Mouse (Mus musculus): ENCODE measurements around the gene Tlr13. TPM values are rescaled to one million over a fixed set of nuclear protein-coding genes. Genes with fewer than 3 reads are reported as not detected.

Tlr13 gene
- polyA plus RNA-seq (2016; fragmentation: Nextera tagmentation; extraction: Ambion mirVana) = 0.34 and 0.37 TPM in 2 replicates

DNA sequence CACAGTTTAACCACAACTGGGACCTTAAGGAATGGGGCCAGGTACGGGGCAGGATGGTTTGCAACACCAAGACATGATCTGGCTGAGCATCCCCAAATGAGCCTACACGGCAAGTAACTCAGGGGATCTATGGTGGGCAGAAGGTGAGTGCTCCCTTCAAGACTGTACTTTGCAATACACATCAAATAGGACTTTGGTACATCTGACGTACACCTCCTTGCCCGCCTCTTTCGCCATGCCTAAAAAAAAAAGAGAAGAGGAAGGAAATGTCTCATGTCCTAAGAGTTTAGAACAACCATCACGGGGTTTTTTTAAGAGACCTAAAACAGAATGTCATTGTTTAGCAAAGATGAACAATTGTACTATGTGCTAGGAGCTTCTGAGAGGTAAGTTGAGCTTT lies at the start of gene Tlr13:
TSS of gene Tlr13 (plus strand) at position 269 of the 400 bp plus-strand sequence.
- peaks cover 3% of the 10 kb centered on the region; the same call in 1 of the 2 replicates for H3K27me3 ChIP-seq
- no peaks in the 10 kb centered on the region for H3K4me1 ChIP-seq
- H3K9me3 ChIP-seq (replicated peaks) = no peaks in the 10 kb centered on the region
- no peak for ATAC-seq (ENCODE audit: low FRiP score)
- H3K9ac ChIP-seq = no peak within 1 kb of the TSS
- no peak within 1 kb of the TSS for H3K4me2 ChIP-seq (replicated peaks)
- WGBS = 80% methylated on average over 6 of the region's 6 CpGs
- H3K27ac ChIP-seq = no peak within 1 kb of the TSS
- no peaks in the 10 kb centered on the region for H3K36me3 ChIP-seq
- H3K4me3 ChIP-seq = no peak within 1 kb of the TSS

DNA sequence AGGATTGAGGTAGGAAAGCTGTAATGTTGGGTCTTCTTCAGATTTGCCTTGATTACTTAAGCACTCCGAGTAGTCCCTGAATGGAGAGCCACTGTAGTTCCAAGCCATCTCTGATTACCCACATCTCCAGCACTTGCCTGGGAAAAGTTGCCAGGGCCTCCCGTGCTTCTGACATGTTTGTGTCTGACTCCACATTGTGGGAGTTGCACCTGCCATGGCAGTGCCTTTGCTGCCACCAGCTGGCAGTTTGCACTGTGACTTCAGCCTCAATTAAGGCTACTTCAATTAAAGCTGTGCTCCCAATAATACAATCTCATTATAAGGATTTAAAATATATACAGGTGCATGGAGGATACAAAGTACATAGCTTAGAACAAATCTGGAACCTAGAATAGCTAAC lies 37.5 kb upstream of the Tlr13 start:
- WGBS = 79% methylated on average over 2 of the region's 2 CpGs
- no peak overlapping the region for H3K4me3 ChIP-seq
- H3K27me3 ChIP-seq = no peaks in the 10 kb centered on the region
- no peak overlapping the region for H3K4me2 ChIP-seq (replicated peaks)
- H3K4me1 ChIP-seq = no peaks in the 10 kb centered on the region
- ATAC-seq (ENCODE audit: low FRiP score) = no peak
- H3K27ac ChIP-seq = no peak overlapping the region
- no peak overlapping the region for H3K9ac ChIP-seq
- 0 out of 2 replicates have a peak, but pooled peaks cover 4% of the 10 kb centered on the region for H3K36me3 ChIP-seq
- no peaks in the 10 kb centered on the region for H3K9me3 ChIP-seq (replicated peaks)

- Histone ChIP-seq H3K9me3 (replicated peaks) (no peaks in the 10 kb centered on the region), H3K4me1 (no peaks in the 10 kb centered on the region), H3K4me2 (replicated peaks) (no peak overlapping the region), H3K27ac (no peak overlapping the region), H3K36me3 (0 out of 2 replicates have a peak, but pooled peaks cover 10% of the 10 kb centered on the region), H3K4me3 (no peak overlapping the region), H3K27me3 (no peaks in the 10 kb centered on the region), H3K9ac (no peak overlapping the region)
- WGBS = 93% methylated on average over 4 of the region's 4 CpGs
- no peak for ATAC-seq (ENCODE audit: low FRiP score)
Observed at GRCm38 (mm10) chrX:106113881-106114280, 29.1 kb upstream of the Tlr13 start.

DNA sequence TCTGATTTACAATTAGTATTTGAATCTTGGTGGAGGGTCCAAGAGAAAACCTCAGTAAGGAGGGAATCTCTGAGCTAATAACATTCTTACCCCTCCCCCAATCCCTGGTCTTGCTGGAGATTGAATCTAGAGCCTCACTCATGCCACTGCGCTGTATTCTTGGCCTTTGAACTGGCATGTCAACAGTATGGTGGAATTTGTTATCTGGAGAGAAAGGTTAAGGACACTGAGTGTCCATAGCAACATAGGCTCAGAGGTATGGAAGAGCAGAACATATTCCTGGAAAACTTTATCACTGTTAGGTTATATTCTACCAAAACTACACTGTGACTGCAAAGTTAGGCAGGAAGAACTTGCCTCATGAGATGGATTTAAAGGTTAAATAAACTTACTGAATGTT lies 28.3 kb upstream of the Tlr13 start:
- Histone ChIP-seq H3K36me3 (0 out of 2 replicates have a peak, but pooled peaks cover 10% of the 10 kb centered on the region), H3K9me3 (replicated peaks) (no peaks in the 10 kb centered on the region), H3K27ac (no peak overlapping the region), H3K4me3 (no peak overlapping the region), H3K4me2 (replicated peaks) (no peak overlapping the region), H3K9ac (no peak overlapping the region), H3K4me1 (no peaks in the 10 kb centered on the region), H3K27me3 (no peaks in the 10 kb centered on the region)
- no peak for ATAC-seq (ENCODE audit: low FRiP score)
- 94% methylated on average over 1 of the region's 1 CpGs for WGBS

DNA sequence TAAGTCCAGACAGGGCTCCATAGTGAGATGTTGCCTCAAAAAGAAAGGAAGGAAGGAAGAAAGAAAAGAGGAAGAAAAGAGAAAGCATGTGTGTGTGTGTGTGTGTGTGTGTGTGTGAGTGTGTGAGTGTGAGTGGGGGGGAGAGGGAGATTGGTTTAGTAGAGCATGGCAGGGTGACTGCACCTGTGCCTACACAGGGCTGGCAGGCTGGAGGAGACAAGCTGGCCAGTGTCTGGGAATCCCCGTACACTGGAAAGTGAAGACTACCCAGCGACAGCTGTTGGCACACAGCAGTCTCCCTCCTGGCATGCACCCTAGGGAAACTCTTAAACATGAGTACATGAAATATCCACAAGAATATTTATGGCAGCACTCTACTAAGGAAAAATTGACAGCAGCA lies 20.2 kb upstream of the Tlr13 start:
- H3K27me3 ChIP-seq = no peaks in the 10 kb centered on the region
- H3K9me3 ChIP-seq (replicated peaks) = no peaks in the 10 kb centered on the region
- ATAC-seq (ENCODE audit: low FRiP score) = no peak
- no peak overlapping the region for H3K4me3 ChIP-seq
- WGBS = 80% methylated on average over 2 of the region's 2 CpGs
- H3K4me1 ChIP-seq = no peaks in the 10 kb centered on the region
- H3K9ac ChIP-seq = no peak overlapping the region
- H3K36me3 ChIP-seq = no peaks in the 10 kb centered on the region
- H3K4me2 ChIP-seq (replicated peaks) = no peak overlapping the region
- H3K27ac ChIP-seq = no peak overlapping the region

DNA sequence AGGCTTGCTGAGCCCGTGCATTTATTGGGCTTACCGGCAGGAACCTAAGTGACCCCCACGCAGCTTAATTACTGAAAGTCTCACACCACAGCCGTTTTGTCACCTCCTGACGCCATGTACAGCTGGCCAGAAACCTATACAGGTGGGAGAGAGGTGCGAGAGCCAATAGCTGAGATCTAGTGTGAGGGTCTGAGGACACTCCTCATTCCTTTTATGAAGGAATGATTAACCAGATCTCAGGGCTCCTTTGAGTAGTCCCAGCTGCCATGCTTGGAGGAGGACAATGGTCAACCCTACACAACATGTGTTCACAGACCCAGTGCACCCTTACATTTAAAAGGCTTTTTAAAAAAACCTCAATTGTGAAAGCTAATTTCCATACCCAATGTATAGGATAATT lies 14.7 kb upstream of the Tlr13 start:
- ATAC-seq (ENCODE audit: low FRiP score) = no peak
- whole genome bisulfite sequencing = 80% methylated on average over 6 of the region's 6 CpGs
- H3K4me1 ChIP-seq = no peaks in the 10 kb centered on the region
- H3K27me3 ChIP-seq = no peaks in the 10 kb centered on the region
- no peak overlapping the region for H3K27ac ChIP-seq
- no peaks in the 10 kb centered on the region for H3K9me3 ChIP-seq (replicated peaks)
- no peaks in the 10 kb centered on the region for H3K36me3 ChIP-seq
- H3K4me3 ChIP-seq = no peak overlapping the region
- H3K9ac ChIP-seq = no peak overlapping the region
- H3K4me2 ChIP-seq (replicated peaks) = no peak overlapping the region

DNA sequence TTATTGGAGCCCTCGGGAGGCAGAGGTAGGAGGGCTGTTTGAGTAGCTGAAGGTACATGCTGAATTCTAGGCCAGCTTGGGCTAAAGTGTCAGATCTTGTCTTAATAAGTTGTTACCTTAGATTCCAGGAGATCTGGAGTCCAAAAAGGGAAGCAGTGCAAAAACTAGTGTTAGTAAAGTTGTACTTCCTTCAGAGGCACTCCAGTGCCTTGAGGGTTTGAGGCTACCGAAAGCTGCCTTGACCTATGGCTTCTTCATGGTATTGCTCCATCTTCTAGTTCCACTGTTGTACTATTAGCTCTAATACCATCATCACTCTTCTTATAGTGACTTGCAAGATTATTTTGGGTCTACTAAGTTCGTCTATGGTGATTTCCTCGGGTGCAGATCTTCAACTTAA lies 13.1 kb upstream of the Tlr13 start:
- ATAC-seq (ENCODE audit: low FRiP score) = no peak
- H3K36me3 ChIP-seq = no peaks in the 10 kb centered on the region

DNA sequence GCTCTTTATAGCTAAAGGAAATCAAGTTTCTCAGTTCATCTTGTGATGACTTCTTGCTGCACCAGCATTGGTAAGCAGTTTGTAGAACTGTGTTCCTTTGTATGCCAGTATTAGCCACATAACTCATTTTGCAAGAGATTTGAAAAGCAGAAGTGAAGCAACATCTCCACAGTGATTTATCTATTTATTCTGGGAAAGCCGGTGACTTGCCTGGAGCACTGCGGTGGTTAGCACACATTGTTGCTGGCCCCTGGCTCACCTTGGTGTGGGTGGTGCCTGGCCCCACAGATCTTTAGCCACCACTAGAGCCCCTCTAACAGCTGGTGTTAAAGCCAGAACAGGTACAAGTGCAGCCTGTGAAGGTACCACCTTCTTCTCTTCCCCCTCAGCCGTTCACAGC lies 8.1 kb upstream of the Tlr13 start:
- Histone ChIP-seq H3K27ac (no peak overlapping the region), H3K9me3 (replicated peaks) (no peaks in the 10 kb centered on the region), H3K4me2 (replicated peaks) (no peak overlapping the region), H3K4me3 (no peak overlapping the region), H3K36me3 (no peaks in the 10 kb centered on the region), H3K4me1 (no peaks in the 10 kb centered on the region), H3K9ac (no peak overlapping the region), H3K27me3 (0 out of 2 replicates have a peak, but pooled peaks cover 3% of the 10 kb centered on the region)
- WGBS = 87% methylated on average over 3 of the region's 3 CpGs
- ATAC-seq (ENCODE audit: low FRiP score) = no peak

More for the DNA sequence above, 13.1 kb upstream of the Tlr13 start:
- Histone ChIP-seq H3K27ac (no peak overlapping the region), H3K9ac (no peak overlapping the region), H3K4me2 (replicated peaks) (no peak overlapping the region), H3K4me3 (no peak overlapping the region), H3K9me3 (replicated peaks) (no peaks in the 10 kb centered on the region), H3K27me3 (no peaks in the 10 kb centered on the region), H3K4me1 (no peaks in the 10 kb centered on the region)
- whole genome bisulfite sequencing = 90% methylated on average over 4 of the region's 4 CpGs

- no peak overlapping the region for H3K9ac ChIP-seq
- H3K27ac ChIP-seq = no peak overlapping the region
- 81% methylated on average over 4 of the region's 4 CpGs for WGBS
- no peaks in the 10 kb centered on the region for H3K4me1 ChIP-seq
- no peaks in the 10 kb centered on the region for H3K36me3 ChIP-seq
- H3K9me3 ChIP-seq (replicated peaks) = no peaks in the 10 kb centered on the region
- no peak overlapping the region for H3K4me2 ChIP-seq (replicated peaks)
- ATAC-seq (ENCODE audit: low FRiP score) = no peak
- H3K27me3 ChIP-seq = 0 out of 2 replicates have a peak, but pooled peaks cover 3% of the 10 kb centered on the region
- H3K4me3 ChIP-seq = no peak overlapping the region
Observed at GRCm38 (mm10) chrX:106135484-106135883, 7.5 kb upstream of the Tlr13 start.

DNA sequence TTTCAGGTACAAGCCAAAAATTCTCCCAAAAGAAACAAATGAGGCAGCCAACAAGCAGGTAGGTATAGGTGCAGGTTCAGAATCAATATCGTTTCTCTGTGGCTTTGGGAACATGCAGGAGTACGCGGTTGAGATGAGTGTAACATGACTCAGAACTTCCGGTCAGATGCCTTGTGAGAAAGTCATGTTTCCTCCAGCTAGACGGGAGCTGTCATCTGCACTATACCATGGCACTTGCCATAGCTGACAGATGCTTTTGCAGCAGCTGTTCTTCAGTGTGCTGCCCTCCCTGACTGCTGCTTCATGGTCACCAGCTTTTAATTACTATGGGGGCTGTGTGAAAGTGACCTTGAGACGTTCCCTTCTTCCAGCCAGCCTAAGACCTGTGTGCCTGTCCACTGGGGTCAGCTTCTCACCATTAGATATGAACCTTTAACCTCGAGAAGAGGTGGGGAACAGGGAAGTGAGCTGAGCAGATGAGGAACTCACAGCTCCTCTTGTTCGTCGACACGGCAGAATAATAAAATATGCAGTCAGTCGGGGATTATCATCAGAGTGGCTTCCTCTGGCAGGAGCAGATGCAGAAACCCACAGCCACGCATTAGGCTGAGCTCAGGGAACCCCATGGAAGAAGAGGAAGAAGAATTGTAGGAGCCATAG lies 7.0 kb upstream of the Tlr13 start:
- Histone ChIP-seq H3K9ac (no peak overlapping the region), H3K36me3 (no peaks in the 10 kb centered on the region), H3K4me3 (no peak overlapping the region), H3K27ac (no peak overlapping the region), H3K9me3 (replicated peaks) (no peaks in the 10 kb centered on the region), H3K4me1 (no peaks in the 10 kb centered on the region), H3K27me3 (0 out of 2 replicates have a peak, but pooled peaks cover 3% of the 10 kb centered on the region), H3K4me2 (replicated peaks) (no peak overlapping the region)
- no peak for ATAC-seq (ENCODE audit: low FRiP score)
- WGBS = 74% methylated on average over 12 of the region's 12 CpGs

GRCm38 (mm10) chrX:106139309-106140070 lies 3.5 kb upstream of the Tlr13 start:
- Histone ChIP-seq H3K36me3 (no peaks in the 10 kb centered on the region), H3K27ac (no peak overlapping the region), H3K9ac (no peak overlapping the region), H3K4me1 (no peaks in the 10 kb centered on the region), H3K4me2 (replicated peaks) (no peak overlapping the region), H3K27me3 (0 out of 2 replicates have a peak, but pooled peaks cover 3% of the 10 kb centered on the region), H3K9me3 (replicated peaks) (no peaks in the 10 kb centered on the region), H3K4me3 (no peak overlapping the region)
- no peak for ATAC-seq (ENCODE audit: low FRiP score)
- 84% methylated on average over 13 of the region's 13 CpGs for WGBS

DNA sequence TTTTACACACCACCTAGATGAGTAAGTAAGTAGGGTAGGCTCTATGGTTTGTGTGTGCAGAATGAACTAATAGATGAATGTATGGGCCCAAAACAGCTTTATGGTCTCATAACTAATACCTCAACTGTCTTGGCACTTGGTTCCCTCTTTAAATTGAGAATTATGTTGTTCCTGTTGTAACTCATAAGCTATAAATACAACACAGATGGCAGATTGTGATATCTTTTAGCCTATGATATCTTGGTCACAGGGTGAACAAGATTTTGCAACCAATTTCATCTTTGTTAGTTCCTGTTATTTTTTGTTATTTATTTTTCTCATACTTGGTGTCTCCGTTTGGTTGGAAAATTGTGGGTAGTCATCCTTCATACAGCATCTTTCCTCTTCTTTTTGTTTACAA lies 5.2 kb downstream of the Tlr13 start:
- Histone ChIP-seq H3K36me3 (no peaks in the 10 kb centered on the region), H3K27ac (no peak overlapping the region), H3K9me3 (replicated peaks) (no peaks in the 10 kb centered on the region), H3K27me3 (no peaks in the 10 kb centered on the region; the same call in 1 of the 2 replicates), H3K4me2 (replicated peaks) (no peak overlapping the region), H3K4me1 (no peaks in the 10 kb centered on the region), H3K4me3 (no peak overlapping the region), H3K9ac (no peak overlapping the region)
- no peak for ATAC-seq (ENCODE audit: low FRiP score)
- 95% methylated on average over 1 of the region's 1 CpGs for WGBS
